Mouse (Mus musculus): Measurements from ENCODE around the gene Lrmp. TPM values are rescaled to one million over a fixed set of nuclear protein-coding genes. Genes with fewer than 3 reads are reported as not detected.

Gene Lrmp
- polyA plus RNA-seq, 1 experiment = 0.82 TPM

- Histone ChIP-seq H3K4me1 (ENCODE audit: control insufficient read depth, insufficient read depth, low read length) (no peaks in the 10 kb centered on the region), H3K27me3 (ENCODE audit: control insufficient read depth, insufficient read depth, low read length) (no peaks in the 10 kb centered on the region), H3K4me3 (replicated peaks; ENCODE audit: insufficient read depth, low read depth, low read length) (no peak overlapping the region), H3K27ac (ENCODE audit: insufficient read depth, low read length) (no peak overlapping the region)
- no peak for DNase-seq
- TF ChIP-seq CTCF (IDR thresholded peaks at IDR 0.05; ENCODE audit: borderline replicate concordance, insufficient read depth, low read depth, low read length) (no peak), POLR2A (IDR thresholded peaks at IDR 0.05; ENCODE audit: borderline replicate concordance, insufficient read depth, low read length) (no peak)
- 88% methylated on average over 13 of the region's 13 CpGs for WGBS
These were observed 87.1 kb downstream of the Lrmp start for GRCm38 (mm10) chr6:145202432-145203125.

GRCm38 (mm10) chr6:145204440-145204839 lies 89.0 kb downstream of the Lrmp start:
- no peaks in the 10 kb centered on the region for H3K4me1 ChIP-seq (ENCODE audit: control insufficient read depth, insufficient read depth, low read length)
- no peak overlapping the region for H3K4me3 ChIP-seq (replicated peaks; ENCODE audit: insufficient read depth, low read depth, low read length)
- 91% methylated on average over 6 of the region's 6 CpGs for WGBS
- no peak for DNase-seq
- no peak overlapping the region for H3K27ac ChIP-seq (ENCODE audit: insufficient read depth, low read length)
- H3K27me3 ChIP-seq (ENCODE audit: control insufficient read depth, insufficient read depth, low read length) = no peaks in the 10 kb centered on the region
- TF ChIP-seq POLR2A (IDR thresholded peaks at IDR 0.05; ENCODE audit: borderline replicate concordance, insufficient read depth, low read length) (no peak), CTCF (IDR thresholded peaks at IDR 0.05; ENCODE audit: borderline replicate concordance, insufficient read depth, low read depth, low read length) (no peak)

- TF ChIP-seq POLR2A (IDR thresholded peaks at IDR 0.05; ENCODE audit: borderline replicate concordance, insufficient read depth, low read length) (no peak), CTCF (IDR thresholded peaks at IDR 0.05; ENCODE audit: borderline replicate concordance, insufficient read depth, low read depth, low read length) (no peak)
These were observed 89.7 kb downstream of the Lrmp start for GRCm38 (mm10) chr6:145205142-145205541.

GRCm38 (mm10) chr6:145210056-145210680 lies 94.7 kb downstream of the Lrmp start:
- Histone ChIP-seq H3K4me3 (replicated peaks; ENCODE audit: insufficient read depth, low read depth, low read length) (peak overlapping the region; percentile 62), H3K27ac (ENCODE audit: insufficient read depth, low read length) (no peak overlapping the region), H3K4me1 (ENCODE audit: control insufficient read depth, insufficient read depth, low read length) (no peaks in the 10 kb centered on the region), H3K27me3 (ENCODE audit: control insufficient read depth, insufficient read depth, low read length) (no peaks in the 10 kb centered on the region)
- 10% methylated on average over 8 of the region's 8 CpGs for WGBS
- DNase-seq = no peak
- TF ChIP-seq CTCF (IDR thresholded peaks at IDR 0.05; ENCODE audit: borderline replicate concordance, insufficient read depth, low read depth, low read length) (no peak), POLR2A (IDR thresholded peaks at IDR 0.05; ENCODE audit: borderline replicate concordance, insufficient read depth, low read length) (no peak)

More at GRCm38 (mm10) chr6:145205142-145205541, 89.7 kb downstream of the Lrmp start:
- Histone ChIP-seq H3K4me3 (replicated peaks; ENCODE audit: insufficient read depth, low read depth, low read length) (no peak overlapping the region), H3K4me1 (ENCODE audit: control insufficient read depth, insufficient read depth, low read length) (no peaks in the 10 kb centered on the region), H3K27me3 (ENCODE audit: control insufficient read depth, insufficient read depth, low read length) (no peaks in the 10 kb centered on the region), H3K27ac (ENCODE audit: insufficient read depth, low read length) (no peak overlapping the region)
- 73% methylated on average over 10 of the region's 10 CpGs for WGBS
- no peak for DNase-seq

- DNase-seq = peak; percentile 97 to 99
- H3K27me3 ChIP-seq (ENCODE audit: control insufficient read depth, insufficient read depth, low read length) = no peaks in the 10 kb centered on the region
- no peaks in the 10 kb centered on the region for H3K4me1 ChIP-seq (ENCODE audit: control insufficient read depth, insufficient read depth, low read length)
- H3K4me3 ChIP-seq (replicated peaks; ENCODE audit: insufficient read depth, low read depth, low read length) = peak within 1 kb of the TSS; percentile 82
- peak within 1 kb of the TSS; percentile 58 for H3K27ac ChIP-seq (ENCODE audit: insufficient read depth, low read length)
- peak; percentile 97 for TF ChIP-seq POLR2A (IDR thresholded peaks at IDR 0.05; ENCODE audit: borderline replicate concordance, insufficient read depth, low read length)
- no peak for TF ChIP-seq CTCF (IDR thresholded peaks at IDR 0.05; ENCODE audit: borderline replicate concordance, insufficient read depth, low read depth, low read length)
- under 1% methylated on average over 36 of the region's 36 CpGs for WGBS
These were observed 95.4 kb downstream of the Lrmp start, which contains the start of the genes Casc1 and Etfrf1 for GRCm38 (mm10) chr6:145210816-145211338. Gene Casc1 (minus strand): TSS chr6:145211005. Gene Etfrf1 (plus strand): TSS chr6:145211134.

- 5% methylated on average over 21 of the region's 21 CpGs for WGBS
- DNase-seq = no peak
- no peaks in the 10 kb centered on the region for H3K27me3 ChIP-seq (ENCODE audit: control insufficient read depth, insufficient read depth, low read length)
These were observed 96.2 kb downstream of the Lrmp start for GRCm38 (mm10) chr6:145211376-145212305.

GRCm38 (mm10) chr6:145213916-145214315 lies 98.5 kb downstream of the Lrmp start:
- Histone ChIP-seq H3K4me3 (replicated peaks; ENCODE audit: insufficient read depth, low read depth, low read length) (no peak overlapping the region), H3K27me3 (ENCODE audit: control insufficient read depth, insufficient read depth, low read length) (no peaks in the 10 kb centered on the region), H3K4me1 (ENCODE audit: control insufficient read depth, insufficient read depth, low read length) (no peaks in the 10 kb centered on the region), H3K27ac (ENCODE audit: insufficient read depth, low read length) (no peak overlapping the region)
- WGBS = 87% methylated on average over 2 of the region's 2 CpGs
- no peak for DNase-seq
- TF ChIP-seq CTCF (IDR thresholded peaks at IDR 0.05; ENCODE audit: borderline replicate concordance, insufficient read depth, low read depth, low read length) (no peak), POLR2A (IDR thresholded peaks at IDR 0.05; ENCODE audit: borderline replicate concordance, insufficient read depth, low read length) (no peak)

More at GRCm38 (mm10) chr6:145211376-145212305, 96.2 kb downstream of the Lrmp start:
- H3K4me1 ChIP-seq (ENCODE audit: control insufficient read depth, insufficient read depth, low read length) = no peaks in the 10 kb centered on the region
- peak overlapping the region; percentile 58 for H3K27ac ChIP-seq (ENCODE audit: insufficient read depth, low read length)
- H3K4me3 ChIP-seq (replicated peaks; ENCODE audit: insufficient read depth, low read depth, low read length) = peak overlapping the region; percentile 82
- TF ChIP-seq CTCF (IDR thresholded peaks at IDR 0.05; ENCODE audit: borderline replicate concordance, insufficient read depth, low read depth, low read length) (no peak), POLR2A (IDR thresholded peaks at IDR 0.05; ENCODE audit: borderline replicate concordance, insufficient read depth, low read length) (no peak)
